In the genomic region with DNA sequence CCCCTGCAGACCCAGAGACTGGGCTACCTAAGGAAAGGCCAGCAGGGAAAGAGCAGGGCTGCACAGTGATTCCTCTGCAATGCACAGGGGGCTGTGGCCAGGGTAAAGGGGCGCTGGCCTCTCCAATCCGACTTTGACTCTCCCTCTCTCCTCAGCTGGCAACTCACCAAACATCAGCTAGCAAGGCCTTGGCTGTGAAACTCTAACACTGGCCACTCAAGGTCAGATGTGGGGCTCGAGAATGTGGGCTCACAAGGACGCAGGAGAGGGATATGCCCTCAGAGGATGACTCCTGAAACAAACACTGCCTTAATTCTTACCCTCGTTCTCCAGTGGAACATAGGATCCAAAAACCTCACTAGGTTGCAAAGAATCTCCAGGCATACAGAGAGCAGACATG, we compare ENCODE assay signal across 16 mouse cellular contexts. TPM values are rescaled to one million over a fixed set of nuclear protein-coding genes. Genes with fewer than 3 reads are reported as not detected.
DNase-seq lines count a peak whose midpoint lies in the region; TF ChIP-seq lines count a peak whose summit lies in the region.
"Had no signal": no experiment of that assay in that cellular context is flagged by ENCODE, and none has a peak within 500 bp of the region (broad histone marks: within the 10 kb centered on the region; RNA-seq: fewer than 3 reads in every experiment).

No protein-coding gene starts in this region.

- TF ChIP-seq CTCF in cerebellum, adult 2 months (IDR thresholded peaks at IDR 0.05; ENCODE audit: borderline replicate concordance, insufficient read depth, low read depth, low read length) = no peak

- DNase-seq in cerebellum, adult 2 months = peak in 1 of 2 experiments; percentile 40
- no peak for DNase-seq in cerebellum, postnatal 14 days
- DNase-seq in ovary, adult 18-20 months (ENCODE audit: low spot score) = peak; percentile 67
- DNase-seq in ovary, postnatal 10 days (ENCODE audit: low spot score) = no peak
- peak; percentile 69 for DNase-seq in adrenal gland, postnatal 14 days
- DNase-seq in spleen, adult 12 weeks (ENCODE audit: low spot score) = no peak
- no peak for DNase-seq in urinary bladder, postnatal 14 days (ENCODE audit: low spot score)
- DNase-seq: B cell, adult 2 months; cerebellum, adult 18-20 months; cerebellum, postnatal 10 days; gastrocnemius, postnatal 36 days; heart, adult 2 months had no signal

- H3K4me1 ChIP-seq in cerebellum, adult 2 months (ENCODE audit: control insufficient read depth, insufficient read depth, low read length) = peaks cover 68% of the 10 kb centered on the region
- H3K4me1 ChIP-seq: embryonic facial prominence, embryonic 12.5 days; forebrain, embryonic 15.5 days; hindbrain, embryonic 10.5 days had no signal

- no peak for TF ChIP-seq POLR2A in cerebellum, adult 2 months (IDR thresholded peaks at IDR 0.05; ENCODE audit: borderline replicate concordance, insufficient read depth, low read length)

- peak overlapping the region; percentile 51 for H3K27ac ChIP-seq in cerebellum, adult 2 months (ENCODE audit: insufficient read depth, low read length)
- H3K27ac ChIP-seq: embryonic facial prominence, embryonic 12.5 days; forebrain, embryonic 15.5 days; heart, adult 2 months; hindbrain, embryonic 10.5 days; hindbrain, embryonic 14.5 days had no signal

- 39% methylated on average over 5 of the region's 5 CpGs for WGBS in cerebellum, adult 2 months

- H3K27me3 ChIP-seq in cerebellum, adult 2 months (ENCODE audit: control insufficient read depth, insufficient read depth, low read length) = no peaks in the 10 kb centered on the region
- H3K27me3 ChIP-seq: embryonic facial prominence, embryonic 12.5 days; forebrain, embryonic 15.5 days had no signal

- no peak overlapping the region for H3K4me3 ChIP-seq in cerebellum, adult 2 months (replicated peaks; ENCODE audit: insufficient read depth, low read depth, low read length)
- H3K4me3 ChIP-seq: embryonic facial prominence, embryonic 12.5 days; forebrain, embryonic 15.5 days; heart, adult 2 months; hindbrain, embryonic 10.5 days had no signal

RNA-seq across cellular contexts. Expression of a gene that starts 11.8 kb away (rescaled TPM):
- polyA plus RNA-seq in cerebellum, adult 2 months (2012; rRNA removed) = 70.0 and 77.6 TPM in 2 replicates
- total RNA-seq in adrenal gland, postnatal 14 days (2021) = 2.9 TPM in 2 replicates

Comparison
In these comparisons a context has a peak if more than half of its experiments do, and no peak if none do; other contexts are left out.
1. DNase-seq: peak in ovary, adult 18-20 months (single experiment) and adrenal gland, postnatal 14 days (single experiment); none in cerebellum, postnatal 14 days (0 of 2), ovary, postnatal 10 days (single experiment), spleen, adult 12 weeks (single experiment) and urinary bladder, postnatal 14 days (single experiment).